10 mouse cellular contexts compared by ENCODE assay signal in the genomic region with DNA sequence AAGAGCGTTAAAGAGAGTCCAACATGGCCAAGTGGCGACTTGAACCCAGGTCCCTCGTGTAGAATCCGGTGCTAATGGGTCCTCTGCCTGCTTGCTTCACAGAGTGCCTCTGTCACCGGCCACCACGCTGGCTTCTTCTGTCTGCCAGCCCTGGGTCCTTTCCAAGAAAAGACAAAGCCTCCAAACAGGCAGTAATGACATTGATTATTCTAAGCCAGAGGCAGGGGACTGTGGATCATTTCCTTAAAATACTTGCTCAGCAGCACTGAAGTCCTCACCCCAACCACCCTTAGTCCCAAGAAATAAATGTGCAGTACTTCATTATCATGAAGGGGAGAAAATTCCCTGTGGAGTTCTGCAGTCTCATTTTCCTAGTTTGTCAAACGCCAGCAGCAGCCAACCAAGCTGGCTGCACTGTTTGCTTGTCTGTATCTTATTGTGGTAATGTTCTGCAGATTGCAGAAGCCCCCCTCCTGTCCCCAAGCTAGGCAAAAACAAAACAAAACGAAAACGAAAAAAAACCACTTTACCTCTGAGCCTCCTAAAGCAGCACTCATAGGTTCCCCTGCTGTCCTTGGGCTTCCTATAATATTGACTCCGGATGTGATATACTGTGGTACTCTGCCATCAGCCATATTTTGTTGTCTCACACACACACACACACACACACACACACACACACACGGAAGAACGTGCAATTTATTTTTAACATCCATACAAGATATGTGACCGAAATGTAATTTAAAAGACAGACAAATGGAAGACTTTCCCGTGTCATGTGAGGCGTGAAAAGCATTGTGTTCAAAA.
A peak's percentile ranks its signal among the peaks of the same experiment; 100 is the strongest.
DNase-seq lines count a peak whose midpoint lies in the region; ATAC-seq and TF ChIP-seq lines count a peak whose summit lies in the region.
"Had no signal": no experiment of that assay in that cellular context is flagged by ENCODE, and none has a peak within 500 bp of the region (broad histone marks: within the 10 kb centered on the region; RNA-seq: fewer than 3 reads in every experiment).

No protein-coding gene starts in this region.

- H3K27me3 ChIP-seq in hindbrain, embryonic 10.5 days (ENCODE audit: insufficient read depth, poor library complexity, severe bottlenecking), result no peaks in the 10 kb centered on the region
- H3K27me3 ChIP-seq in hindbrain, embryonic 11.5 days (ENCODE audit: control insufficient read depth, insufficient read depth, low read length), result no peaks in the 10 kb centered on the region
- no peaks in the 10 kb centered on the region for H3K27me3 ChIP-seq in forebrain, embryonic 16.5 days (replicated peaks; ENCODE audit: control insufficient read depth, insufficient read depth, low read length)
- H3K27me3 ChIP-seq in midbrain, embryonic 16.5 days (ENCODE audit: control insufficient read depth, insufficient read depth, low read depth, low read length), result no peaks in the 10 kb centered on the region
- no peaks in the 10 kb centered on the region for H3K27me3 ChIP-seq in liver, postnatal 0 days (ENCODE audit: insufficient read depth, low read length)

- peaks cover 18% of the 10 kb centered on the region for H3K4me1 ChIP-seq in hindbrain, embryonic 10.5 days (replicated peaks)
- H3K4me1 ChIP-seq in hindbrain, embryonic 11.5 days (replicated peaks; ENCODE audit: control insufficient read depth, insufficient read depth, low read length), result no peaks in the 10 kb centered on the region; the same call in 1 of the 2 replicates
- peaks cover 21% of the 10 kb centered on the region for H3K4me1 ChIP-seq in forebrain, embryonic 16.5 days (replicated peaks; ENCODE audit: control insufficient read depth, insufficient read depth, low read length)
- H3K4me1 ChIP-seq in midbrain, embryonic 16.5 days (ENCODE audit: control insufficient read depth, insufficient read depth, low read length), result peaks cover 18% of the 10 kb centered on the region
- H3K4me1 ChIP-seq in liver, postnatal 0 days (ENCODE audit: insufficient read depth), result no peaks in the 10 kb centered on the region

- 70% methylated on average over 15 of the region's 15 CpGs for WGBS in hindbrain, embryonic 10.5 days
- WGBS in hindbrain, embryonic 11.5 days, result 66% methylated on average over 15 of the region's 15 CpGs
- WGBS in forebrain, embryonic 16.5 days, result 31% methylated on average over 15 of the region's 15 CpGs
- 50% methylated on average over 15 of the region's 15 CpGs for WGBS in midbrain, embryonic 16.5 days
- 68% methylated on average over 15 of the region's 15 CpGs for WGBS in liver, postnatal 0 days (ENCODE audit: insufficient replicate concordance)

- no peak overlapping the region for H3K4me3 ChIP-seq in hindbrain, embryonic 10.5 days
- no peak overlapping the region for H3K4me3 ChIP-seq in hindbrain, embryonic 11.5 days (ENCODE audit: low read depth, low read length)
- no peak overlapping the region for H3K4me3 ChIP-seq in forebrain, embryonic 16.5 days (replicated peaks; ENCODE audit: low read length)
- no peak overlapping the region for H3K4me3 ChIP-seq in midbrain, embryonic 16.5 days (ENCODE audit: low read depth, low read length)
- H3K4me3 ChIP-seq in liver, postnatal 0 days (ENCODE audit: low read depth, low read length), result no peak overlapping the region

- ATAC-seq in hindbrain, embryonic 11.5 days (ENCODE audit: low FRiP score), result no peak
- ATAC-seq in forebrain, embryonic 16.5 days, result peak; percentile 67
- peak; percentile 25; the same call in 1 of the 2 replicates for ATAC-seq in midbrain, embryonic 16.5 days
- ATAC-seq in liver, postnatal 0 days, result no peak

- H3K4me2 ChIP-seq in hindbrain, embryonic 11.5 days (replicated peaks; ENCODE audit: low read depth, low read length), result no peak overlapping the region
- H3K4me2 ChIP-seq in forebrain, embryonic 16.5 days (ENCODE audit: low read length), result no peak overlapping the region; the same call in 1 of the 2 replicates
- 0 out of 2 replicates have a peak overlapping the region, but pooled peaks have one; percentile 14 for H3K4me2 ChIP-seq in midbrain, embryonic 16.5 days (ENCODE audit: low read length)
- H3K4me2 ChIP-seq in liver, postnatal 0 days (ENCODE audit: low read depth, low read length), result no peak overlapping the region

- H3K9ac ChIP-seq in hindbrain, embryonic 11.5 days (ENCODE audit: low read depth, low read length), result no peak overlapping the region
- H3K9ac ChIP-seq in forebrain, embryonic 16.5 days (replicated peaks; ENCODE audit: low read depth, low read length), result no peak overlapping the region
- H3K9ac ChIP-seq in midbrain, embryonic 16.5 days (ENCODE audit: low read depth, low read length), result 0 out of 2 replicates have a peak overlapping the region, but pooled peaks have one; percentile 6
- no peak overlapping the region for H3K9ac ChIP-seq in liver, postnatal 0 days (replicated peaks)

- no peak for TF ChIP-seq EP300 in liver, postnatal 0 days (IDR thresholded peaks at IDR 0.05; ENCODE audit: low read depth)

- TF ChIP-seq CTCF in liver, postnatal 0 days (IDR thresholded peaks at IDR 0.05; ENCODE audit: low read depth), result no peak

- H3K9me3 ChIP-seq in hindbrain, embryonic 10.5 days, result 0 out of 2 replicates have a peak, but pooled peaks cover 5% of the 10 kb centered on the region
- no peaks in the 10 kb centered on the region for H3K9me3 ChIP-seq in hindbrain, embryonic 11.5 days (ENCODE audit: control insufficient read depth, low read length)
- H3K9me3 ChIP-seq in forebrain, embryonic 16.5 days (ENCODE audit: control insufficient read depth, low read length), result 0 out of 2 replicates have a peak, but pooled peaks cover 2% of the 10 kb centered on the region
- no peaks in the 10 kb centered on the region for H3K9me3 ChIP-seq in midbrain, embryonic 16.5 days (replicated peaks; ENCODE audit: control insufficient read depth, low read length, poor library complexity, severe bottlenecking)
- H3K9me3 ChIP-seq in liver, postnatal 0 days (ENCODE audit: low read length), result no peaks in the 10 kb centered on the region

- no peak for DNase-seq in hindbrain, embryonic 10.5 days (ENCODE audit: low spot score)
- DNase-seq in hindbrain, embryonic 11.5 days (ENCODE audit: low spot score), result no peak
- DNase-seq in layer of hippocampus, adult 9-10 months (ENCODE audit: low spot score), result peak; percentile 29
- no peak for DNase-seq in kidney, postnatal 10 days
- DNase-seq in thymus, postnatal 10 days (ENCODE audit: low spot score in 2 of 2), result no peak
- DNase-seq in liver, postnatal 0 days, result no peak
- DNase-seq: heart, postnatal 14 days had no signal

- H3K27ac ChIP-seq in hindbrain, embryonic 10.5 days, result 0 out of 2 replicates have a peak overlapping the region, but pooled peaks have one; percentile 16
- no peak overlapping the region for H3K27ac ChIP-seq in hindbrain, embryonic 11.5 days (ENCODE audit: low read depth, low read length)
- peak overlapping the region; percentile 41; the same call in 1 of the 2 replicates for H3K27ac ChIP-seq in forebrain, embryonic 16.5 days (ENCODE audit: low read length)
- H3K27ac ChIP-seq in midbrain, embryonic 16.5 days (ENCODE audit: low read length), result peak overlapping the region; percentile 60
- H3K27ac ChIP-seq in liver, postnatal 0 days (ENCODE audit: low read depth), result no peak overlapping the region
- H3K27ac ChIP-seq: kidney, postnatal 0 days had no signal

- H3K36me3 ChIP-seq in hindbrain, embryonic 10.5 days, result no peaks in the 10 kb centered on the region
- no peaks in the 10 kb centered on the region for H3K36me3 ChIP-seq in hindbrain, embryonic 11.5 days (ENCODE audit: control insufficient read depth, insufficient read depth, low read length)
- no peaks in the 10 kb centered on the region for H3K36me3 ChIP-seq in forebrain, embryonic 16.5 days (ENCODE audit: control insufficient read depth, insufficient read depth)
- H3K36me3 ChIP-seq in midbrain, embryonic 16.5 days (ENCODE audit: control insufficient read depth, insufficient read depth, low read length), result no peaks in the 10 kb centered on the region
- no peaks in the 10 kb centered on the region for H3K36me3 ChIP-seq in liver, postnatal 0 days (replicated peaks; ENCODE audit: insufficient read depth, low read length)

Comparison
In these comparisons a context has a peak if more than half of its experiments do, and no peak if none do; other contexts are left out.
1. H3K27ac ChIP-seq: peak in hindbrain, embryonic 10.5 days (single experiment), forebrain, embryonic 16.5 days (single experiment) and midbrain, embryonic 16.5 days (single experiment); none in hindbrain, embryonic 11.5 days (single experiment) and liver, postnatal 0 days (single experiment).
2. ATAC-seq: peak in forebrain, embryonic 16.5 days (single experiment) and midbrain, embryonic 16.5 days (single experiment); none in hindbrain, embryonic 11.5 days (single experiment) and liver, postnatal 0 days (single experiment).